ENCODE assay signal across 8 mouse cellular contexts in the genomic region with DNA sequence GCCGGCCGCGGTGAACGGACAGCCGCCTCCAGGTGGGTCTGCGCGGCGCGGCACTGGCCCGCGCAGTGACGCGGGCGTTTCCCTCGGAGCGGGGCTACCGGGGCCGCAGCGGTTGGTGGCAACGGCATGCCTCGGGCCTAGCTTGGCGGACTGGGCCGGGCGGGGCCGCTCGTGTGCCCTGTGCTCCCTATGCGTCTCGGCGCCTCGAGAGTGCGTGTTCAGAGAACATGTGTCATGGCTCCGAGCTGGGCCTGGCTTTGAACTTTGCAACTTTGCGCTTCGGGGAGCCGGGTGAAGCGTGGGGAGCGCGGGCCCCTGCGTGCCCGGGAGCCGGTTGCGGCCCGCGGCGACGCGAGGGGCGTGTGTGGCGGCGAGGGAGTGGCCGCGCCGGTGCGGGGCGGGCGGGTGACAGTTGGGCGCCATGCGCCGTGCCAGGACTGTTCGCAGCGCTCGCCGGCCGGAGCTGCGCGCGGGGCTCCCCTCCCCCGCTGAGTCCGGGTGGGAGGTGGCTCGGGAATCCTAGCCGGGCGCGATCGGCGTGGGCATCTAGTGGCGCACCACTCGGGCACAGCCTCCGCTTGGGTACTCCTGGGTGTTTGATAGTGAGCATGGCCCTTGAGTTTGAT. TPM values are rescaled to one million over a fixed set of nuclear protein-coding genes. Genes with fewer than 3 reads are reported as not detected.
DNase-seq lines count a peak whose midpoint lies in the region; ATAC-seq lines count a peak whose summit lies in the region.

No protein-coding gene starts in this region.

- intact Hi-C loops in gastrocnemius, postnatal 14 days (cut with DNase I; ENCODE audit: low total_unique reads) = no loop called here
- intact Hi-C loops in left cerebral cortex, postnatal 4 days (cut with DNase I) = loop anchor here (5.0 kb wide), 1 partner anchor 47 kb away; no protein-coding TSS in a partner anchor

- peak; percentile 36 for ATAC-seq in inflammation-experienced regulatory T-cells, adult 6 months

- peak; percentile 72 to 79 for DNase-seq in adrenal gland, adult 18-20 months (ENCODE audit: low spot score in 2 of 2)
- DNase-seq in embryo, embryonic 10 days (ENCODE audit: low spot score) = peak; percentile 60
- peak; percentile 77 for DNase-seq in gastrocnemius, postnatal 14 days
- peak; percentile 59 for DNase-seq in left cerebral cortex, postnatal 4 days
- DNase-seq in mesoderm, embryonic 11.5 days (ENCODE audit: low read depth, low spot score) = peak; percentile 49
- peak; percentile 69 to 76 for DNase-seq in right cerebral cortex, postnatal 10 days (ENCODE audit: low spot score in 2 of 2)
- DNase-seq in urinary bladder, postnatal 14 days (ENCODE audit: low spot score) = peak; percentile 71

RNA-seq across cellular contexts. Expression of a gene that starts 0.8 kb away (rescaled TPM):
- total RNA-seq in adrenal gland, adult 18-20 months (2021) = 100 to 1,000 TPM in 1 of 2 experiments, 10 to 100 TPM in 1; 85.2 to 122 TPM
- total RNA-seq in gastrocnemius, postnatal 14 days (2021) = 10 to 100 TPM; 61.9 to 74.6 TPM
- polyA plus RNA-seq in inflammation-experienced regulatory T-cells, adult 6 months (2017; shearing (Covaris generic)) = 10 to 100 TPM; 21.0 to 29.3 (median 24.1) TPM
- total RNA-seq in left cerebral cortex, postnatal 4 days (2021) = 10 to 100 TPM; 97.9 to 100.0 TPM

Comparison
In these comparisons a context has a peak if more than half of its experiments do, and no peak if none do; other contexts are left out.
1. Peak in every context shown above with its lines: DNase-seq and ATAC-seq.